Mouse (Mus musculus) c-Kit-positive CD71-positive TER-119-positive erythroid progenitor cells, embryonic 14.5 days (primary cell): ENCODE measurements at regions not wholly inside any gene's neighbourhood (a gene's known extent, or its start where the extent isn't known, plus 50 kb on each side); places are given as distances from the start of the nearest gene placed in this dataset.

Experiments
- DNase-seq: peaks from one replicate; pipeline ENCODE4 v3.0.0-alpha.2; 2013; ENCODE audit warnings: low spot score

- no peak for DNase-seq
Observed at GRCm38 (mm10) chr2:21267149-21267761, 61.7 kb downstream of the Thnsl1 start.

DNA sequence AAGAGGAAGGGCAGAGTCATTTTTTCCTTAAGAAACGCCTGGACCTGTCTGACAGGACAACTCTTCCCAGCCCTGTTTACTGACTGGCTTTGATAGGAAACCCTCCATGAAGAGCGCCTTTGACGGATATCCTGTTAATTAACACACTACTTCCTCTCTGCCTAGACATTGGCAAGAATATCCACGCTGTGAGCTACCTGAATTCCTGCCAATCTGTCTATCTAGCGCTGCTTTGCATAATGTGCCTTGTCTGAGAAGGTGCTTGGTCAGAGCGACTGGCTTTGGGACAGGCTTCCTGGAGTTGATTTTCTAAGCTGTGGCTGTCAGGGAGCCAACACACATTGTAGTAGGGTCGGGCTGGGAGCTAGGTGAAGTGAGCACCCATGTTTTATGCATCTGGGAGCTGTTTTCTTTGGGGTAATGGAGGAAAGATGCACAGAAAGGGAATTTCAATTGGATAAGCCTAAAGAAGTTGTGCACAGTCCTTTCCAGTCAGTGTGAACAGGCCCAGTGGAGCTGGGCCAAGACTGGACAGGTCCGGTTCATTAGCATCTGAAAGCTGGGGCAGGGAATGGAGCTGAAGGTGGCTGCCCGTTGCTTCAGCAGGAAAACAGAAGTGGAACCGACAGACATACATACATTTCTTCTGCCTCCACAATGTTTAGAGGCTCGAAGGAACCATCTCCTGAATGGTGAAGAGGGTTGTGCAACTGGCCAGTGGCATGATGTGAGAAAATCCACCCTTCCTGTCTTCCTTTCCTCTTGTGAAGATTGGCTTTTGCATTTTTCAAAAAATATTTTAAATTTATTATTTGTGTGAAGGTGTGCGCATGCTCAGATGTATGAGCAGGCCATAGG lies 64.7 kb downstream of the Thnsl1 start:
- no peak for DNase-seq

DNA sequence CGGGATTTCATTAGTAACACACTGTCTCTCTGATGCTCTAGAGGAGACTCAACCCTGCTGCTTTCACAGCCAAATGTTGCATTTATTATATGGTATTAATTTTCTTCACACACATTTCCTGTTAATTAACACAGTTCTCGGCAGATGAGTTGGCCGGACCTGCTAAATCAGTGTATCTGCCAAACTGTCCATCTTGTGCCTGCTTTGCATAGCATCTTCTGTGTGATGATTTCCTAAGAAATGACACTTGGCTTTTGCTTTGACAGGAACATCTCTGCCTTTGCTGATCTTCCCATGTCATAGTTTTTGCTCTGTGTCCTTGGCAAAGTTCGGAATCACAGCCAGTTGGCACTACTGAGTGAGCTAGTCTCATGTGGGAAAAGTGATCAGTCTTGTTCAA lies 67.9 kb downstream of the Thnsl1 start:
- DNase-seq = no peak

DNA sequence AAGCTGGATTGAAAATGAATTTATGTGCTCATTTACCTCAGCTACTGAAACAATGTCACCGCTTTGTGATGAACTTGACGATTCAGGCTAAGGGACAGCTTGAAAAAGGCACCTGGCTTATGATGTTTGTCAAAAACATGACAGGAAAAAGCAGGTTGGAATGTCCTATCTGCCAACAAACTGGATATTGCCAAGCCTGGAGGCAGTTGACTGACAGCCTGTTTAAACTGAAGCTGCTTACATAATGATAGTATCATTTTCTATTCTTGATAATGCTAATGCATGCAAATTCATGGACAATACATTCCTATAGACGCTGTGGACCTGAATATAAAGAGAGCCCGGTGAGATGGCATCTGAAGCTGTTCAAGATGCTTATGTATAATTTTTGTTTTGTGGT lies 69.8 kb downstream of the Thnsl1 start:
- DNase-seq = no peak

- peak; percentile 23 for DNase-seq
Observed at GRCm38 (mm10) chr2:21280794-21281420, 75.4 kb downstream of the Thnsl1 start.

DNA sequence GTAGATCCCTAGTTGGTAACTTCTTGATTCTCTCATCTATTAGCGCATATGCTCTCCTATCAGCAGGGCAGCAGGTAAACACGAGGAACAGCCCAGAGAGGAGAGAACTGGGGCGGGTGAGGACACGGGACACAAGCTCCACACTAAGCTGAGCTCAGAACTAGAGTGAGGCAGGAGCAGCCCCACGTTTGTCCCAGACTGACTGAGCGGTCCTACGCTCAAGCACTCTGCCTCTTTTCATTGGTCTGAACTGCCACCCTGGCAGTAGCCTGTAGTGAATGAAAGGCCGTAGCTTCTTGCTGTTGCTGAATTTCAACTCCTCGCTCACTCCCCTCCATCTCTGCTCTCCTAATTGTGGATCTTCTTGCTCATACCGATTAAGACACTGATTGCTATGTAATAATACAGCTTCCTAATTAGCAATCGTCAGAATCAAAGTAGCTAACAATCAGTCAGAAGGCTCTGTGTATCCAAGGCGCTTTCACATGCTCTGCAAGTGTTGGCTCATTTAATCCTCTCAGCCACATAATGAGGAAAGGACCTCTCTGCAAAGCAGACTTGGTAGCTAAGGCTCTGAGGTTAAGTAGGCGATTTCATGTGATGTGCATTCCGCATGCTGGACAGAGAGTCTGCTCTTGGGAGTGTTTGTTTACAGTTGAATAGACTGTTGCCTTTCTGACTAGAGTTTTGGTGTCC lies 77.1 kb downstream of the Thnsl1 start:
- no peak for DNase-seq

GRCm38 (mm10) chr2:21284881-21285280 lies 79.4 kb downstream of the Thnsl1 start:
- DNase-seq = no peak

DNA sequence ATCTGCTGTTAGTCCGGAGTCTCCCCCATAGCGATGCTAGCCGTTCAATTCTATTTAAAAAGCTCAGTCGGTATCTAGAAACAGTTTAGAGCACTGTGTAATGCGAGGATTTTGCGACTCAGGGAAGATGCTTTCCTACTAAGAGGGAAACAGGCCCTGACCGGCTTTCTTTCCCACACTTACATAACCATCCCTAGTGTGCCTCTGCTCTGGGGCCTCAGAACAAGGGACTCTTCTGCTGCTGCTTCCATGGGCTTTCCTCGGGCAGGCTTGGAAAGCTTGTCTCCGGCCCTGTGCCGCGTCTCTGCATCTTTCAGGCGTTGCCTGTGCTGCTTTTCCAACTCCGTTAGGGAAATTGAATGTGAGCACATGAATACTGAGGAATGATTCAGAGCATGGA lies 79.6 kb upstream of the Gpr158 start:
- no peak for DNase-seq

GRCm38 (mm10) chr2:21292669-21293151 lies 74.6 kb upstream of the Gpr158 start:
- no peak for DNase-seq

DNA sequence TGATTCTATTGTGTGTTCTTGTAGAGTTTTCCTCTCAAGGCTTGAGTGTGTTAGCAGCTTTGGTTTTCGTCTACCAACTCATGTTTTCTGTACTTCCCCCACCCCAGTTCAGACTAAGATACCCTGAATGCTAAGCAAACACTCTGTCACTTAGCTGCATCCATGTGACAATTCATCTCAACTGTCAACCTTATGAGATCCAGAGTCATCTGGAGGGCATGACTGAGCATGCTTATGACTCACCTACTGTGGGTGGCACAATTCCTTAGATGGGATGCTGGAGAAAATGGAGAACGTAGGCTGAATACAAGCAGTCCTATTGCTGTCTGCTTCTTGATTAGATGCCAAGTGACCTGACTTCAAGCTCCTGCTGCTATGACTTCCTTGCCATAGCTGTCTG lies 73.3 kb upstream of the Gpr158 start:
- no peak for DNase-seq

DNA sequence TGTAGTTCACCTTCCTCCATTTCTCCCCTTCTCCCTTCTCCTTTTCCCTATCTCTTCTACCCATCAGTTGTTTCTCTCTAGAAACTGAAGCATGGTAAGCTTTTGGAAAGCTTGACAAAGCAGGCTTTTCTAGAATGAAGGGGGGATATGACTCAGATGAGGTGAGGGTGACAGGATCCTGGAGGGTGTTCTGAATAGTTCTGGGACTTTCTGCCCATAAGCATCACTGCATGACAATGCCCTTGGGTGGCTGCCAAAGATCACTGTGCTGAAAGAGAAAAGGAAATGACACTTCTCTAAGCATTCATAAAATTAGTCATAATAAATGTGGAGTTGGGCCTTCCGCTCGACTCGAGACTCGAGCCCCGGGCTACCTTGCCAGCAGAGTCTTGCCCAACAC lies 67.7 kb upstream of the Gpr158 start:
- DNase-seq = no peak
